Mouse (Mus musculus): ENCODE data around the gene Neurod2. TPM values are rescaled to one million over a fixed set of nuclear protein-coding genes. Genes with fewer than 3 reads are reported as not detected.

Neurod2 gene
- polyA plus RNA-seq, 1 experiment from 2014 or later: 110 TPM

- peaks cover 39% of the 10 kb centered on the region for H3K27me3 ChIP-seq (replicated peaks; ENCODE audit: control insufficient read depth, insufficient read depth, low read length)
- no peak for ATAC-seq
- H3K4me2 ChIP-seq (ENCODE audit: low read length): peak overlapping the region; percentile 64
- H3K9me3 ChIP-seq (ENCODE audit: control insufficient read depth, low read length): no peaks in the 10 kb centered on the region
- H3K4me3 ChIP-seq (replicated peaks; ENCODE audit: low read length): peak overlapping the region; percentile 59
- H3K27ac ChIP-seq (ENCODE audit: low read length): peak overlapping the region; percentile 99
- 3% methylated on average over 10 of the region's 10 CpGs for WGBS
- H3K9ac ChIP-seq (replicated peaks; ENCODE audit: low read depth, low read length): peak overlapping the region; percentile 61
- H3K36me3 ChIP-seq (ENCODE audit: control insufficient read depth, insufficient read depth): no peaks in the 10 kb centered on the region
- H3K4me1 ChIP-seq (replicated peaks; ENCODE audit: control insufficient read depth, insufficient read depth, low read length): peaks cover 56% of the 10 kb centered on the region
Measured at GRCm38 (mm10) chr11:98323136-98323866, 6.1 kb downstream of the Neurod2 start.

GRCm38 (mm10) chr11:98322159-98322558 is 7.3 kb downstream of the Neurod2 start:
- H3K36me3 ChIP-seq (ENCODE audit: control insufficient read depth, insufficient read depth): no peaks in the 10 kb centered on the region
- 5% methylated on average over 1 of the region's 1 CpGs for WGBS
- no peaks in the 10 kb centered on the region for H3K9me3 ChIP-seq (ENCODE audit: control insufficient read depth, low read length)
- H3K4me2 ChIP-seq (ENCODE audit: low read length): no peak overlapping the region
- peak overlapping the region; percentile 99; the same call in 1 of the 2 replicates for H3K27ac ChIP-seq (ENCODE audit: low read length)
- ATAC-seq: no peak
- no peak overlapping the region for H3K9ac ChIP-seq (replicated peaks; ENCODE audit: low read depth, low read length)
- peaks cover 40% of the 10 kb centered on the region for H3K27me3 ChIP-seq (replicated peaks; ENCODE audit: control insufficient read depth, insufficient read depth, low read length)
- no peak overlapping the region for H3K4me3 ChIP-seq (replicated peaks; ENCODE audit: low read length)
- H3K4me1 ChIP-seq (replicated peaks; ENCODE audit: control insufficient read depth, insufficient read depth, low read length): peaks cover 61% of the 10 kb centered on the region

- no peaks in the 10 kb centered on the region for H3K36me3 ChIP-seq (ENCODE audit: control insufficient read depth, insufficient read depth)
- peak overlapping the region; percentile 63 for H3K9ac ChIP-seq (replicated peaks; ENCODE audit: low read depth, low read length)
- H3K4me2 ChIP-seq (ENCODE audit: low read length): peak overlapping the region; percentile 75
- no peak for ATAC-seq
- H3K27ac ChIP-seq (ENCODE audit: low read length): peak overlapping the region; percentile 97
- peaks cover 66% of the 10 kb centered on the region for H3K4me1 ChIP-seq (replicated peaks; ENCODE audit: control insufficient read depth, insufficient read depth, low read length)
- H3K4me3 ChIP-seq (replicated peaks; ENCODE audit: low read length): no peak overlapping the region
- no peaks in the 10 kb centered on the region for H3K9me3 ChIP-seq (ENCODE audit: control insufficient read depth, low read length)
- WGBS: 7% methylated on average over 5 of the region's 5 CpGs
- H3K27me3 ChIP-seq (replicated peaks; ENCODE audit: control insufficient read depth, insufficient read depth, low read length): peaks cover 41% of the 10 kb centered on the region
Measured at GRCm38 (mm10) chr11:98321677-98322003, 7.8 kb downstream of the Neurod2 start.

- no peaks in the 10 kb centered on the region for H3K9me3 ChIP-seq (ENCODE audit: control insufficient read depth, low read length)
- 1% methylated on average over 30 of the region's 30 CpGs for WGBS
- H3K27me3 ChIP-seq (replicated peaks; ENCODE audit: control insufficient read depth, insufficient read depth, low read length): peaks cover 46% of the 10 kb centered on the region
- peak overlapping the region; percentile 63 for H3K9ac ChIP-seq (replicated peaks; ENCODE audit: low read depth, low read length)
- ATAC-seq: peak; percentile 34
- peaks cover 68% of the 10 kb centered on the region for H3K4me1 ChIP-seq (replicated peaks; ENCODE audit: control insufficient read depth, insufficient read depth, low read length)
- H3K27ac ChIP-seq (ENCODE audit: low read length): peak overlapping the region; percentile 97
- no peaks in the 10 kb centered on the region for H3K36me3 ChIP-seq (ENCODE audit: control insufficient read depth, insufficient read depth)
- peak overlapping the region; percentile 75 for H3K4me2 ChIP-seq (ENCODE audit: low read length)
- H3K4me3 ChIP-seq (replicated peaks; ENCODE audit: low read length): peak overlapping the region; percentile 35
Measured at GRCm38 (mm10) chr11:98320806-98321676, 8.4 kb downstream of the Neurod2 start.

- peak; percentile 57; the same call in 1 of the 2 replicates for ATAC-seq
- no peaks in the 10 kb centered on the region for H3K36me3 ChIP-seq (ENCODE audit: control insufficient read depth, insufficient read depth)
- H3K4me2 ChIP-seq (ENCODE audit: low read length): peak overlapping the region; percentile 75
- peak overlapping the region; percentile 63 for H3K9ac ChIP-seq (replicated peaks; ENCODE audit: low read depth, low read length)
- H3K27ac ChIP-seq (ENCODE audit: low read length): peak overlapping the region; percentile 97
- H3K4me3 ChIP-seq (replicated peaks; ENCODE audit: low read length): peak overlapping the region; percentile 35
- H3K4me1 ChIP-seq (replicated peaks; ENCODE audit: control insufficient read depth, insufficient read depth, low read length): peaks cover 69% of the 10 kb centered on the region
- under 1% methylated on average over 12 of the region's 12 CpGs for WGBS
- peaks cover 45% of the 10 kb centered on the region for H3K27me3 ChIP-seq (replicated peaks; ENCODE audit: control insufficient read depth, insufficient read depth, low read length)
- no peaks in the 10 kb centered on the region for H3K9me3 ChIP-seq (ENCODE audit: control insufficient read depth, low read length)
Measured at GRCm38 (mm10) chr11:98320381-98320780, 9.1 kb downstream of the Neurod2 start.

- Histone ChIP-seq H3K9me3 (ENCODE audit: control insufficient read depth, low read length) (no peaks in the 10 kb centered on the region), H3K9ac (replicated peaks; ENCODE audit: low read depth, low read length) (peak overlapping the region; percentile 24; the same call in 1 of the 2 replicates), H3K4me1 (replicated peaks; ENCODE audit: control insufficient read depth, insufficient read depth, low read length) (peaks cover 69% of the 10 kb centered on the region), H3K4me3 (replicated peaks; ENCODE audit: low read length) (no peak overlapping the region), H3K27ac (ENCODE audit: low read length) (peak overlapping the region; percentile 97), H3K4me2 (ENCODE audit: low read length) (peak overlapping the region; percentile 75), H3K27me3 (replicated peaks; ENCODE audit: control insufficient read depth, insufficient read depth, low read length) (peaks cover 43% of the 10 kb centered on the region), H3K36me3 (ENCODE audit: control insufficient read depth, insufficient read depth) (no peaks in the 10 kb centered on the region)
- WGBS: 3% methylated on average over 2 of the region's 2 CpGs
- no peak for ATAC-seq
Measured at GRCm38 (mm10) chr11:98319944-98320343, 9.5 kb downstream of the Neurod2 start.

GRCm38 (mm10) chr11:98319544-98319943 is 9.9 kb downstream of the Neurod2 start:
- Histone ChIP-seq H3K4me2 (ENCODE audit: low read length) (peak overlapping the region; percentile 41; the same call in 1 of the 2 replicates), H3K36me3 (ENCODE audit: control insufficient read depth, insufficient read depth) (no peaks in the 10 kb centered on the region), H3K9ac (replicated peaks; ENCODE audit: low read depth, low read length) (no peak overlapping the region), H3K4me1 (replicated peaks; ENCODE audit: control insufficient read depth, insufficient read depth, low read length) (peaks cover 68% of the 10 kb centered on the region), H3K9me3 (ENCODE audit: control insufficient read depth, low read length) (no peaks in the 10 kb centered on the region), H3K27me3 (replicated peaks; ENCODE audit: control insufficient read depth, insufficient read depth, low read length) (peaks cover 39% of the 10 kb centered on the region), H3K4me3 (replicated peaks; ENCODE audit: low read length) (no peak overlapping the region), H3K27ac (ENCODE audit: low read length) (peak overlapping the region; percentile 97)
- WGBS: 9% methylated on average over 4 of the region's 4 CpGs
- ATAC-seq: no peak

- Histone ChIP-seq H3K9ac (replicated peaks; ENCODE audit: low read depth, low read length) (peak overlapping the region; percentile 30; the same call in 1 of the 2 replicates), H3K4me3 (replicated peaks; ENCODE audit: low read length) (peak overlapping the region; percentile 18; the same call in 1 of the 2 replicates), H3K27me3 (replicated peaks; ENCODE audit: control insufficient read depth, insufficient read depth, low read length) (peaks cover 36% of the 10 kb centered on the region), H3K4me2 (ENCODE audit: low read length) (peak overlapping the region; percentile 41), H3K9me3 (ENCODE audit: control insufficient read depth, low read length) (no peaks in the 10 kb centered on the region), H3K27ac (ENCODE audit: low read length) (peak overlapping the region; percentile 97), H3K4me1 (replicated peaks; ENCODE audit: control insufficient read depth, insufficient read depth, low read length) (peaks cover 68% of the 10 kb centered on the region), H3K36me3 (ENCODE audit: control insufficient read depth, insufficient read depth) (no peaks in the 10 kb centered on the region)
- under 1% methylated on average over 15 of the region's 15 CpGs for WGBS
- ATAC-seq: peak; percentile 56
Measured at GRCm38 (mm10) chr11:98319120-98319519, 10.3 kb downstream of the Neurod2 start.

Data from forebrain, embryonic 16.5 days (tissue).